Mouse (Mus musculus): ENCODE results near the gene Rnf113a2.

DNA sequence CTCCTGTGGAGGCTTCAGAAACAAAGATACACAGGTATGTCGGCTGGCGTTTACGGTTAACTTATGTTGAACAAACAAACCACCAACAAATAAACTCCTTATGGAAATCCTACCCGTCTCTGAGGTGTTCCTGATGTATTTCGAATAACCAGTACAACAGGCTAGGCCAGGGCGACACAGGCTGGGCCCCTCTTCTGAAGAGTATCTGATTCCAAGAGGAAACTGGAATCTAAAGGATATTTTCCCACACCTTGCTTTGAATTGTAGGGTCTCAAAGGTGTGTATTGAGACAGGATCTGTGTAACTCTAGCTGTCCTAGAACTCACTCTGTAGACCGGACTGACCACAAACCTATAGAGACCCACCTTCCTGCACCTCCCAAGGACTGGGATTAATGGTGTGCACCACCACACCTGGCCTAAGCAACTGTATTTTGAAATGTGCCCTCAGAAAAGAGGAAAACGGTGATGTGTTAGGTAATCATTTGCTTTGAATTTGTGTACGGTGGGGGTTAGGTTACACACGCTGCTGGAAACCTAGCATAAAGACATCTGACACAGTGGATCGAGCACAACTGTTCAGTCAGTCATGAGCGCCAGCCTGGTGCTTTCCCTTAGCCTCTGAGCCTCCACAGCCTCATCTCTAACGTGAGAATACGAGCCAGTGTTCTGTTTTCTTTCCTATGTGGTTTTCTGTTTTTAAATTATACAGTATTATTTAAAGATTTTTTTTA is 19.9 kb upstream of the Rnf113a2 start:
- TF ChIP-seq ETS1 (conservative IDR thresholded peaks at IDR 0.05; ENCODE audit: low read depth, low read length) (no peak), ZKSCAN1 (IDR thresholded peaks at IDR 0.05; ENCODE audit: borderline replicate concordance, low read depth, low read length) (no peak), CTCF (conservative IDR thresholded peaks at IDR 0.05 in 1 of 2, IDR thresholded peaks at IDR 0.05 in 1 of 2; ENCODE audit: low read depth in 2 of 2, low read length in 2 of 2) (no peak), POLR2A (IDR thresholded peaks at IDR 0.05; ENCODE audit: low read depth, low read length) (no peak)
